Mouse (Mus musculus) forebrain, postnatal 0 days (tissue): ENCODE results near the gene Cant1. TPM values are rescaled to one million over a fixed set of nuclear protein-coding genes. Genes with fewer than 3 reads are reported as not detected.
"Not testable (repeated sequence)": the region's sequence is repeated elsewhere in the genome, so short reads cannot be mapped to it uniquely, and the experiment has no call there.

Source experiments
- ATAC-seq: fragments of 200-750 bp; cut with Nextera tagmentation; 2 replicates; pipeline ENCODE4 v1.8.0; 2017; ENCODE audit warnings: mild to moderate bottlenecking, moderate library complexity
- DNase-seq: peaks from one replicate; pipeline ENCODE4 v3.0.0-alpha.2; 2015
- H3K27ac ChIP-seq: fragments of 300-500 bp; sonication (generic); 2 replicates; pipeline ENCODE4 v1.5.1; 2014; ENCODE audit warnings: low read depth, mild to moderate bottlenecking, antibody characterized with exemption, low read length, moderate library complexity, mixed read lengths
- H3K27me3 ChIP-seq: fragments of 300-500 bp; sonication (generic); 2 replicates; pipeline ENCODE4 v1.6.1; 2014; ENCODE audit warnings: mild to moderate bottlenecking, low read length, mixed read lengths; ENCODE audit not compliant: insufficient read depth
- H3K36me3 ChIP-seq: fragments of 300-500 bp; sonication (generic); 2 replicates; pipeline ENCODE4 v1.6.1; 2014; ENCODE audit warnings: mild to moderate bottlenecking, moderate library complexity; ENCODE audit not compliant: insufficient read depth
- H3K4me1 ChIP-seq: fragments of 300-500 bp; sonication (generic); 2 replicates; pipeline ENCODE4 v1.6.1; 2014; ENCODE audit warnings: antibody characterized with exemption; ENCODE audit not compliant: insufficient read depth
- H3K4me2 ChIP-seq: fragments of 300-500 bp; sonication (generic); 2 replicates; pipeline ENCODE4 v1.6.1; 2014; ENCODE audit warnings: low read depth, mild to moderate bottlenecking, moderate library complexity
- H3K4me3 ChIP-seq: fragments of 300-500 bp; sonication (generic); 2 replicates; pipeline ENCODE4 v1.5.1; 2014; ENCODE audit warnings: low read depth, low read length, mixed read lengths
- H3K9ac ChIP-seq: fragments of 300-500 bp; sonication (generic); 2 replicates; pipeline ENCODE4 v1.6.1; 2014; ENCODE audit warnings: mild to moderate bottlenecking
- H3K9me3 ChIP-seq: fragments of 300-500 bp; sonication (generic); 2 replicates; pipeline ENCODE4 v1.6.1; 2016; ENCODE audit warnings: low read length
- CTCF ChIP-seq: sonication (generic); IDR thresholded peaks from 2 replicates; pipeline ENCODE4 v1.5.1; 2016; ENCODE audit warnings: antibody characterized with exemption, control low read depth, low read depth
- WGBS: fragments of 180-500 bp; shearing (Covaris S2); extraction: QIAGEN DNeasy Blood & Tissue Kit; methylation state at CpG from one replicate; pipeline ENCODE4 v1.1.7; 2014; 5-methylcytosine and 5-hydroxymethylcytosine counted together
- polyA plus RNA-seq: library from polyadenylated mRNA; unstranded; fragments of >200 nt; fragmentation: Nextera tagmentation; extraction: Ambion mirVana; gene quantifications from 2 replicates; pipeline ENCODE4 v1.2.1, GENCODE M21; 2015
- total RNA-seq: library from RNA; depleted of rRNA; stranded (reverse); fragments of >200 nt; gene quantifications from 2 replicates; pipeline ENCODE4 v1.2.3, GENCODE M21; 2014

The Cant1 gene
- total and polyA plus RNA-seq, 2 experiments from 2014 or later = 31.6 to 52.4 TPM

DNA sequence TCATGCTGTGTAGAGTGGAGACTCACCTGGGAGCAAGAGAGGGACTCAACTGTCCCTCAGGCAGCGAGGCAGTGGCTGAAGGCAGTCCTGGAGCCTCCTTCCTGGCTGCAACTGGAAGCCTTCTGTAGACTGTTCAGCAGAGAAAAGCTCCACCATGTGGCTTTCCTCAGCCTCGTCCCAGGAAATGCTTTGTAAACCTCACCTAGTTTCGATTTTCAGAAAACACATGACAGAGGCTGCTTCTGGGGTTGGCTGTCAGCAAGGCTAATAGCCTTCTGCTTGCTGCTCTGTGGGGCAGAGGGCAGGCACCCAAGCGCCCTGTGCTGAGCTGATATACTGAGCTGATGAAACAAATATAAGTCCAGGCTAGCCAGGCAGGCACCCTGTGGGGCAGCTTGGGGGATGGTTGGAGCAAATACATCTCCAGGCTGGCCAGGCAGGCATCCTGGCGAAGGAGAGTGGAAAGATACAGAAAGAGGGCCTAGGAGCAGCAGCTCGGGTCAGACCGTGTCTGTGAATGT lies 17.1 kb downstream of the Cant1 start, which contains the start of gene Lgals3bp:
Gene Lgals3bp (minus strand): TSS at position 333 of the 521 bp plus-strand sequence.
- no peak within 1 kb of the TSS for H3K4me3 ChIP-seq
- H3K9me3 ChIP-seq = no peaks in the 10 kb centered on the region
- H3K27ac ChIP-seq = peak within 1 kb of the TSS; percentile 45
- peak; percentile 62 for TF ChIP-seq CTCF
- H3K36me3 ChIP-seq = peaks cover 15% of the 10 kb centered on the region
- ATAC-seq (peak; percentile 87), DNase-seq (peak; percentile 58)
- WGBS = 54% methylated on average over 7 of the region's 7 CpGs
- no peaks in the 10 kb centered on the region for H3K27me3 ChIP-seq
- no peak within 1 kb of the TSS for H3K4me2 ChIP-seq
- no peaks in the 10 kb centered on the region for H3K4me1 ChIP-seq
- no peak within 1 kb of the TSS for H3K9ac ChIP-seq

DNA sequence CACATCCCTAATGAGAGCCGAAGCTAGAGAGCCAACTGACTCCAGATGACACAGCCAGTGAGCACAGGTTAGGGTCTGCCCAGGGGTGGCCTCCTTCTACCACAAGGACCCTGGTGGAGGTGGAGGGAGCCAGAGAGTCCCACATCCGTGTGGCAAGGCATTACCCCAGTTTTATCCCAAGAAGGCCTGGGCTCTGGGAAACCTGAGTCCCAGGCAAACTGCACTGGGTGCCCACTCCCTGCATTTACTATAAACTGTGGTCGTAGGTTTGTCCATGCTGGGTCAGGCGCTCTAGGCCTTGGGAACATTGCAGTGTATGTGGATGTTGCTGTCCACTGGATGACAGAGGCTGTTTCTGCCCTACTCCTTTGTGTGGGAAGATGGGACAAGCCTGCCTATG lies 17.7 kb downstream of the Cant1 start:
- H3K4me2 ChIP-seq = no peak overlapping the region
- H3K9ac ChIP-seq = no peak overlapping the region
- no peaks in the 10 kb centered on the region for H3K27me3 ChIP-seq
- TF ChIP-seq CTCF = no peak
- no peaks in the 10 kb centered on the region for H3K4me1 ChIP-seq
- H3K27ac ChIP-seq = no peak overlapping the region; the same call in 1 of the 2 replicates
- WGBS = 85% methylated on average over 4 of the region's 4 CpGs
- ATAC-seq (no peak), DNase-seq (no peak)
- H3K9me3 ChIP-seq = no peaks in the 10 kb centered on the region
- no peak overlapping the region for H3K4me3 ChIP-seq
- peaks cover 10% of the 10 kb centered on the region for H3K36me3 ChIP-seq

DNA sequence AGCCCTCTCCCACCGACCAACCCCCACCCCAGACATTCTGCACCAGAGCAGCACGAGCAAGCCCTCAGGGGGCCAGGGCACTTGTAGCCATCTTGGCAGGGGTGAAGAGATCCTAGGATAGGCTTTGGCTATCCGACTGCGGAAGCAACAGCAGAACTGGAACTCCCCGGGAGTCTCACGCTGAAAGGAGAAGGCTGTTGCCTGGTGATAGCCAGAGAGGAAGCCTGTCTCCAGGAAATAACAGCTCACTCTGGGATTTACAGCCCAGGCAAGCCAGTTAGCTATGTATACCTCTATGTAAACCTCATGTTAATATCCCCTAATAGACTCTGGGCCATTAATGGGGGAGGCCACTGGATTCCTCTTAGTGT lies 18.3 kb downstream of the Cant1 start:
- H3K27me3 ChIP-seq = no peaks in the 10 kb centered on the region
- no peak for TF ChIP-seq CTCF
- H3K9ac ChIP-seq = no peak overlapping the region
- DNase-seq = no peak
- H3K4me2 ChIP-seq = no peak overlapping the region
- no peak overlapping the region for H3K27ac ChIP-seq
- ATAC-seq = 0 out of 2 replicates have a peak, but pooled peaks have one; percentile 24
- H3K36me3 ChIP-seq = peaks cover 5% of the 10 kb centered on the region; the same call in 1 of the 2 replicates
- no peaks in the 10 kb centered on the region for H3K9me3 ChIP-seq
- no peaks in the 10 kb centered on the region for H3K4me1 ChIP-seq
- H3K4me3 ChIP-seq = no peak overlapping the region
- WGBS = 49% methylated on average over 6 of the region's 6 CpGs

DNA sequence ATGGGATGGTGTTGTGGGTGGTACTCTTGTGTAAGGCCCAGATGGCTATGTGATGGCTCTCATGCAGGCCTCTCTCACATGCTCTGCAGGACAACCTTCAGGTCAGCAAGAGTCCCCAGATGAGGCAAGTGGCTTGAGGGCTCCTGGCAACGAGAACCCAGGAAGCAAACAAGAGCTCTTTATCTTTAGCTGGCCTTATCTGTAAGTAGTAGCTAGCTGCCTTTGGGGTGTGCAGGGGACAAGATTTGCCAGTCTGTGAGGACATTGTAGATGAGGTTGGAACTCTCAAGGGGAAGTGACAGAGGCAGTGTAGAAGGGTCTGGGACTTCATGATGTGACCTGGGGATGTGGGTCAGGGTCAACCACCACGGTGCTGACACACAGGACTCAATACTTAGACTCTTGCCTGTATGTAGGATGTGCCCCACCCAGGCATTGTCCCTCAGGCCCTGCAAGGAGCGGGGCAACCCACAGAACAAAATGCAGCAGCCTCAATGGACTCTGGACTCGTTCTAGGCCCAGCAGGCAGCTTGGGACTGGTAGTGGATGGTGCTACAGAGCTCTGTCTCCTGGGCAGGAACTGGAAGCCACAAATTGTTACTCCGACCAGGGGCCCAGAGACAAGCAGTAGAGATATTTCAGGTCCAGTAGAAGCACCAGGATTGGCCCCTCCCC lies 18.9 kb downstream of the Cant1 start:
- H3K4me1 ChIP-seq = no peaks in the 10 kb centered on the region
- H3K4me3 ChIP-seq = no peak overlapping the region
- no peaks in the 10 kb centered on the region for H3K9me3 ChIP-seq
- H3K27me3 ChIP-seq = no peaks in the 10 kb centered on the region
- 80% methylated on average over 5 of the region's 5 CpGs for WGBS
- H3K9ac ChIP-seq = no peak overlapping the region
- DNase-seq (no peak), ATAC-seq (no peak)
- no peak for TF ChIP-seq CTCF
- H3K36me3 ChIP-seq = no peaks in the 10 kb centered on the region
- no peak overlapping the region for H3K4me2 ChIP-seq
- no peak overlapping the region for H3K27ac ChIP-seq

DNA sequence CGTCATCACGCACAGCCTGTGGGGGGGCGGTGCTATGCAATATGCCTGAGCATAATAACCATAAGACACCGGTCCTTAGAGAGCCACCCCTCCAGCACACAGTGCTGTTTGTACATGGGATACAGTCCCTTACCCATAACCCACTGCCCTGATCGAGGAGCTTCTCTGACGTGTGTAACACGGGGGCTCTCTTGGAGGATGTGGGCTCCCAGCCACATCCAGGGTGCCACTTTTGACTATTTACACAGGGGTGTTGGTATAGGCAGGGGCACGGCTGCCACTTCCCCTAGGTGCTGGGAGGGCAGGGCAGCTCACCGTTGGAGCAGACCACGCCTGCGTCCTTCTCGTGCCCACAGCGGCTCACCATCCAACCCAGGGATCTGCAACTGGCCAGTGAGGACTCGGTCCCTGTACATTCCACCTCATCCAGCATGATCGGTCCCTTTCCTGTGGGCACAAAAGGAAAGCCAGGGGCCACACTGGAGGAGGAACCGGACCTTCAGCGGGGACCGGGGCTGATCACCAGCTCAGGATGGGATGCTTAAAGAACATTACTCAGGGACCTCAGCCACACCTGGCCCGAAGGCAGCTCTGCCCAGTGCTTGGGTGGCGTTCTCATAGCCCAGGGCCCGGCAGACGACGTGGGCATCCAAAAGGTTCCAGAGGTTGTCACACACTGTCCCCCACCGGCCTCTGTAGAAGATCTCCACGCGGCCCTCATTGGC lies 20.9 kb downstream of the Cant1 start:
- no peak overlapping the region for H3K4me3 ChIP-seq
- DNase-seq (no peak), ATAC-seq (no peak)
- no peak for TF ChIP-seq CTCF
- no peak overlapping the region for H3K27ac ChIP-seq
- WGBS = 94% methylated on average over 26 of the region's 26 CpGs
- H3K4me1 ChIP-seq = no peaks in the 10 kb centered on the region
- no peaks in the 10 kb centered on the region for H3K27me3 ChIP-seq
- H3K36me3 ChIP-seq = no peaks in the 10 kb centered on the region
- no peak overlapping the region for H3K4me2 ChIP-seq
- no peak overlapping the region for H3K9ac ChIP-seq
- H3K9me3 ChIP-seq = no peaks in the 10 kb centered on the region

DNA sequence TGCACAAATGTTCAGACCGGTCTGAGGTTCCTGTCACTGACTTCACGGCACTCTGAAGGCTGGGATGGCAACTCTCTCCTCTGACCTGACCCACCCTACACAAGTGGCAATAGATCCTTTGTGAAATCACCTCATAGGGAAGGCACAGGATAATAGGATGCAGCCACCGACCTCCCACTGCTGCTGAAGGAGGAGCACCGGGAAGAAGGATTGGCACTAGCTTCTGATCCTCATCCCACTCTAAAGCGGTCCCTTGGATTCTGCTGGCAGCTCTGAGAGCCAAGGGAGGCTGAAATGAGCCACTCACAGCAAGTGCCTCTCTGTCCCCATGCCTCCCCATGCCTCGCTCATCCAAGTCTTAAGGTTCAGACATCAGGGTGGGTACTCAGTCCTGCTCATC lies 24.3 kb downstream of the Cant1 start:
- no peaks in the 10 kb centered on the region for H3K36me3 ChIP-seq
- H3K9me3 ChIP-seq = no peaks in the 10 kb centered on the region
- no peak overlapping the region for H3K4me3 ChIP-seq
- H3K4me1 ChIP-seq = no peaks in the 10 kb centered on the region
- no peak for ATAC-seq
- TF ChIP-seq CTCF = no peak
- no peak overlapping the region for H3K4me2 ChIP-seq
- 60% methylated on average over 6 of the region's 6 CpGs for WGBS
- H3K27ac ChIP-seq = no peak overlapping the region
- no peak for DNase-seq
- no peak overlapping the region for H3K9ac ChIP-seq
- H3K27me3 ChIP-seq = no peaks in the 10 kb centered on the region

DNA sequence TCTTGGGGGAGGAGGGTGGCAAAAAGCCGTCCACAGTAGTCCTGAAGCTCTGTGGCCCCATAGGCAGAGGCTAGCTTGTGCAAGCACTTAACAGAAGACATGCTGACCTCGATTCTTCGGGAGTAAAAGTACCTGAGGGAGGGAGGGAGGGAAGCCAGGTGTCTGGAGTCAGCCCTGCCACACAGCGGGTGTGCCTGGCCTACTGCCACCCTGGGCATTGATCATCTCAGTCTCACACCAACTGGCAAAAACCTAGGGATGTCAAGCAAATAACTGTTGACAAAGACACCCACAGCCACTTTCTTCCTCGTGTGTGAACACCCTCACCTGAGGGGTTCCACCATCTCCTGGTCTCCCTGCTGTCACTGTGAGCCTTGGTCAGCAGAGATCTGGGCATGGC lies 24.9 kb downstream of the Cant1 start:
- H3K4me2 ChIP-seq = no peak overlapping the region
- H3K27me3 ChIP-seq = no peaks in the 10 kb centered on the region
- TF ChIP-seq CTCF = no peak
- ATAC-seq (no peak), DNase-seq (no peak)
- WGBS = 66% methylated on average over 5 of the region's 5 CpGs
- H3K4me3 ChIP-seq = no peak overlapping the region
- H3K4me1 ChIP-seq = no peaks in the 10 kb centered on the region
- no peak overlapping the region for H3K9ac ChIP-seq
- H3K27ac ChIP-seq = no peak overlapping the region
- no peaks in the 10 kb centered on the region for H3K36me3 ChIP-seq
- no peaks in the 10 kb centered on the region for H3K9me3 ChIP-seq

DNA sequence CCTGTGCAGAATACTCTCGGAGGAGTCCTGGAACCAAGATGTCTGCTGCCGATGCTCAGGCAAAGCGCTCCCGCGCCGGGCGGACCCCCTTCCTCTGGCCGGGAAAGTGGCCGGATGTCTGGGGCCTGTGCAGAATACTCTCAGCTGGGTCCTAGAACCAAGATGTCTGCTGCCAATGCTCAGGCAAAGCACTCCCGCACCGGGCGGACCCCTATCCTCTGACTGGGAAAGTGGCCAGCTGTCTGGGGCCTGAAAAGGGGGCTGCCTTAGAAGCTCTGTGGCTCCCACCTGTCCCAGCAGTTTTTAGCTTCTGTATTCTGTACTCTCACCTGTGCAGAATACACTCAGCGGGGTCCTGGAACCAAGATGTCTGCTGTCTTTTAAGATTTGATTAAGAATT lies 31.1 kb downstream of the Cant1 start:
- WGBS = 92% methylated on average over 13 of the region's 13 CpGs

More for the DNA sequence above, 31.1 kb downstream of the Cant1 start:
- not testable (repeated sequence) for H3K9ac ChIP-seq, H3K4me2 ChIP-seq, H3K4me1 ChIP-seq, H3K27me3 ChIP-seq, H3K36me3 ChIP-seq, H3K4me3 ChIP-seq, H3K9me3 ChIP-seq, H3K27ac ChIP-seq, ATAC-seq, DNase-seq
